Mouse (Mus musculus): ENCODE results near the gene Trappc11.
A peak's percentile ranks its signal among the peaks of the same experiment; 100 is the strongest.
"Not testable (repeated sequence)": the region's sequence is repeated elsewhere in the genome, so short reads cannot be mapped to it uniquely, and the experiment has no call there.

Gene Trappc11

GRCm38 (mm10) chr8:47482354-47483071 lies 50.8 kb downstream of the Trappc11 start:
- DNase-seq, result no peak

- peak; percentile 19 to 21 for DNase-seq
Observed at GRCm38 (mm10) chr8:47480039-47480438, 53.2 kb downstream of the Trappc11 start.

DNA sequence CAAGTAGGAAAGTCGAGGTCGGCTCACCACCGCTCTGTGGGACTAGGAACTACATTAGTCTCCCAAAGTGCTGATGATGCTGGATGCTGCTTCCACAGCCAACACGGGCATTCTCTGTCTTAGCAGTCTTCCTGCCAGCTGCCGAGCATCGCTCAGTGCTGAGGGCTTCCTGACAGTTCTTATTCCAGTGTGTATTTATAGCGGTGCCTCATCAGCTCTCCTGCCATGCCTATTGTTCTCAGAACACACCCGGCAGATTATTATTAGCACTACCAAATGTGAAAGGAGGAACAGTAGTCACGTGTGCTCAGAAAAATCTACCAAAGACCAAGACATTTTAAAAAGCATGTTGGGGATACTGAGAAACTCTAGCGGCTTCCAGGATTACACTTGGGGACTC lies 71.6 kb downstream of the Trappc11 start:
- no peak for DNase-seq

DNA sequence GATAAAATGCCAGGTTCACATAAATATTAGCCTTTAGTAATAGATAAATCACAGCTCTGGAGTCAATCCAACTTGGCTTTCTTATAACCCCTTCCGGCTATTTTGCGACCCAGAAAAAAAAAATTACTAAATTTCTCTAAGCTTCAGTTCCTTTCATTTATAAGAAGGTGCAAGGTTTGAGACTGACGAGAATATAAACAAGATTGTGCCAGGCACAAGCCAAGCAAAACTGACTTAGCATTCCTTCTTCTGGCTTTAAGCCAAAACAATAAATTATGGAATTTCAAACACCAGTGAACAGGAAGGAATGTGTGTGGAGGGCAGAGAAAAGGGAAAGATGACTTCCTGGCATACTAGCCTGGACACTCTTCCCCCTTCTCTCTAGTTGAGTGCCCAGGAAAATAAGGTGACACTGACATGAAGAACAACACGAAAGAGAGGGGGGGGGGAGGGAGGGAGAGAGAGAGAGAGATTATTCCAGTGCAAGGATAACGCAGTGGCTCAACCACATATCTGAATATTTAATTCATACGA lies 74.0 kb downstream of the Trappc11 start:
- DNase-seq, result no peak

DNA sequence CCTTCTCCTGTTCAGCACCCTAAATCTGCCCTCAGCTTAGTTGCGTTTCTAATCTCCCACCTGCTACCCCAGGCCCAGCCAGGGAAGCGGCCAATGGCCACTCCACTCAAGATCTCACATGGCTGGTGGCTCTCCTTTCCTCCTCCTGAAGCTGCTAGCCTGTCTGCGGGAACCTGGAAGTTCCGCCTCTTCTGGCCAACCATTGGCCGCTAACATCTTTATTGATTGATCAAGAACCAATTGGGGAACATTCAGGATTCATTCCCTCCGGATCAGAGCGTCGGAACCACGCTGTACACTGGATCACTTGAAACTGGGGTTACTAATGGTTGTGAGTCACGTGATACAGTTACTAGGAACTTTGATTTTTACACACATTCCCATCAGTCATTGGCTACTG lies 74.7 kb downstream of the Trappc11 start:
- DNase-seq, result no peak

DNA sequence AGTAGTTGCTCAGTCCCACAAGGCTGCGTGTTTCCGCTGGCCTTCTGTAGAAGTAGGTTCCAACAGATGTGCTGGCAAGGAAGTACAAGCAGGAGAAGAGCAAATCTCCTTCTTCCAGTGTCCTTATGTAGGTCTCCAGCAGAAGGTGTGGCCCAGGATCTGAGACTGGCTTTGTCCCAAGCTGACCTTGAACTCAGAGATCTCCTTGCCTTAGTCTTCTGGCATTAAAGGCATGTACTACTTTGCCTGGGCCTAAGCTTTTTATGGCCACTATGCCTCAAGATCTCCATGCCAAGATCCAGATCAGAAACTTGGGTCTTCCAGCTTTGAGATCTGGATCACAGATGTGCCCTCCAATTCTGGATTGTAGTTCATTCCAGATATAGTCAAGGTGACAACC lies 84.1 kb downstream of the Trappc11 start:
- DNase-seq, result not testable (repeated sequence)

GRCm38 (mm10) chr8:47446312-47447046 lies 86.8 kb downstream of the Trappc11 start, which contains the start of gene Stox2:
TSS of gene Stox2 (minus strand) at chr8:47446362.
- DNase-seq, result no peak
